Mouse (Mus musculus) forebrain, embryonic 16.5 days (tissue): ENCODE measurements at regions not wholly inside any gene's neighbourhood (a gene's known extent, or its start where the extent isn't known, plus 50 kb on each side); places are given as distances from the start of the nearest gene placed in this dataset.

Experiments used
- ATAC-seq: fragments of 200-750 bp; cut with Nextera tagmentation; 2 replicates; pipeline ENCODE4 v1.8.0; 2017; ENCODE audit warnings: mild to moderate bottlenecking, moderate library complexity
- H3K27ac ChIP-seq: fragments of 300-500 bp; sonication (generic); 2 replicates; pipeline ENCODE4 v1.5.1; 2014; ENCODE audit warnings: low read length, control low read depth
- H3K27me3 ChIP-seq: fragments of 300-500 bp; sonication (generic); replicated peaks from 2 replicates; pipeline ENCODE4 v1.6.1; 2014; ENCODE audit warnings: low read length; ENCODE audit not compliant: control insufficient read depth, insufficient read depth
- H3K36me3 ChIP-seq: fragments of 300-500 bp; sonication (generic); 2 replicates; pipeline ENCODE4 v1.6.1; 2014; ENCODE audit not compliant: control insufficient read depth, insufficient read depth
- H3K4me1 ChIP-seq: fragments of 300-500 bp; sonication (generic); replicated peaks from 2 replicates; pipeline ENCODE4 v1.6.1; 2014; ENCODE audit warnings: low read length; ENCODE audit not compliant: control insufficient read depth, insufficient read depth
- H3K4me2 ChIP-seq: fragments of 300-500 bp; sonication (generic); 2 replicates; pipeline ENCODE4 v1.6.1; 2014; ENCODE audit warnings: mild to moderate bottlenecking, low read length, control low read depth
- H3K4me3 ChIP-seq: fragments of 300-500 bp; sonication (generic); replicated peaks from 2 replicates; pipeline ENCODE4 v1.5.1; 2014; ENCODE audit warnings: mild to moderate bottlenecking, low read length, control low read depth
- H3K9ac ChIP-seq: fragments of 300-500 bp; sonication (generic); replicated peaks from 2 replicates; pipeline ENCODE4 v1.6.1; 2014; ENCODE audit warnings: low read depth, low read length, control low read depth
- H3K9me3 ChIP-seq: fragments of 300-500 bp; sonication (generic); 2 replicates; pipeline ENCODE4 v1.6.1; 2016; ENCODE audit warnings: low read length; ENCODE audit not compliant: control insufficient read depth
- WGBS: fragments of 180-500 bp; shearing (Covaris S2); extraction: QIAGEN DNeasy Blood & Tissue Kit; methylation state at CpG from one replicate; pipeline ENCODE4 v1.1.7; 2014; 5-methylcytosine and 5-hydroxymethylcytosine counted together

DNA sequence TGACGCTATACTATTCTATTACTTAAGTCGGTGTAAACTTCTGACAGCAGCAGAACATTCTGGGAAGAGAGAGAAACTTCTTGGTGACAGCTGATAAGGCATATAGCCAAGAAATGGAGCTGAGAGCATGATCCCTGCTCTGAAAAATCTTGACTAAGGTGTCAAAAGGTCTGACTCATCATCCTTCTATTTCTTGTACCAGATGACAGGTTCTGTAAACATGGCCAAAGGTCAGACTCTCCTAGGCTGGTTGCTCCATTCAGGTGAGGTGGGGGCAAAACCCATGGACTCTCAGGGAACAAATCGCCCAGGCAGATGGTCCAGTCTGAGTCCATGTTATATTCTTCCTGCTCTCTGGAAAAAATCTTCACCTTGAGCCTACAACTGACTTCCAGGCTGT lies 283.5 kb downstream of the Lmo7 start:
- Histone ChIP-seq H3K27ac (no peak overlapping the region), H3K4me1 (no peaks in the 10 kb centered on the region), H3K4me2 (no peak overlapping the region), H3K36me3 (no peaks in the 10 kb centered on the region), H3K9me3 (no peaks in the 10 kb centered on the region), H3K9ac (no peak overlapping the region), H3K4me3 (no peak overlapping the region), H3K27me3 (no peaks in the 10 kb centered on the region)
- ATAC-seq, result no peak
- 83% methylated on average over 3 of the region's 3 CpGs for WGBS

DNA sequence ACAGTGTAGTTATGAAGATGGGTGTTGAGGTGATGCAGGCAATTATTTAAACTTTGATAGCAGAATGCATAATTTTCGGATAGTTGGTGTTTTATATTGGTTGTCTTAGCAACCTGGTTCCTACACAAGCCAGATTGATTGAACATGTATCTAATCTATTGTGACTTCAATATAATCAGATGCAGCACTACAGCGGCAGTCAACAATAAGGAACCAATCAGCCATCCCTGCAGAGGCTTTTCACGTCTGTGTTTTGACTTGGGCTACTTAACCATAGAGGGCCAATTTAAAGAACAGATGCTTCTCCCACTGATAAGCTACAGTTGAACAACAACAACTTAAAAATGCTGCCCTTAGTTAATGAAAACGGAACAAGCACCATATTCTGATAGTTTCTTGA lies 267.8 kb downstream of the Lmo7 start:
- no peak overlapping the region for H3K4me2 ChIP-seq
- no peaks in the 10 kb centered on the region for H3K36me3 ChIP-seq
- H3K9ac ChIP-seq, result no peak overlapping the region
- no peaks in the 10 kb centered on the region for H3K4me1 ChIP-seq
- no peak overlapping the region for H3K27ac ChIP-seq
- no peak overlapping the region for H3K4me3 ChIP-seq
- no peaks in the 10 kb centered on the region for H3K9me3 ChIP-seq
- ATAC-seq, result no peak
- 29% methylated on average over 4 of the region's 4 CpGs for WGBS
- no peaks in the 10 kb centered on the region for H3K27me3 ChIP-seq

DNA sequence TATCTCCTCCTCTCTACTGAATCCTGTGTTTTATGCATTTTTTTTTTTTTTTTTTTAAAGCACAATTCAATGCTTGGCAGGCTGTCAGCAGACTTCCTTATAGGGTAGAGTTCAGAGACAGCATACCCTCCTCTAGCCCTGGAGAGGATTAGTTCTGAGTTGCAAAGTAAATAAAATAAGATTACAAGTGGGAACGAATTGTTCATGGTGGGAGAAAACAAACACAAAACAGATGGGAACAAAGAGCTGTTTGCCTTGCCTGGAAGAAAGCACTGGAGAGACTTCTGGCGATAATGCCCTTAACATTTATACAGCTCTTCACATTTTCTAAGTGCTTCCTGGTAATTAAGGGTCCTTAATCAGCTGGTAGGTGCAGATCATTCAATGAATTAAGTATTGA lies 254.6 kb downstream of the Lmo7 start:
- 16% methylated on average over 2 of the region's 2 CpGs for WGBS
- Histone ChIP-seq H3K27me3 (no peaks in the 10 kb centered on the region), H3K36me3 (no peaks in the 10 kb centered on the region), H3K27ac (no peak overlapping the region), H3K9ac (no peak overlapping the region), H3K9me3 (no peaks in the 10 kb centered on the region), H3K4me3 (no peak overlapping the region), H3K4me1 (0 out of 2 replicates have a peak, but pooled peaks cover 2% of the 10 kb centered on the region), H3K4me2 (no peak overlapping the region)
- no peak for ATAC-seq
